Mouse (Mus musculus) CH12.LX (cell line): ENCODE measurements around the gene Nfe2l2. TPM values are rescaled to one million over a fixed set of nuclear protein-coding genes. Genes with fewer than 3 reads are reported as not detected.

Experiments
- DNase-seq: peaks from one replicate; pipeline ENCODE4 v3.0.0-alpha.2; 2013; ENCODE audit errors: extremely low read depth
- H3K27ac ChIP-seq: 2 replicates; pipeline ENCODE4 v1.5.1; 2012; ENCODE audit warnings: low read depth, mild to moderate bottlenecking, control low read depth, moderate library complexity; ENCODE audit not compliant: insufficient read depth
- H3K27me3 ChIP-seq: replicated peaks from 2 replicates; pipeline ENCODE3; 2012; ENCODE audit warnings: inconsistent platforms
- H3K36me3 ChIP-seq, 2 experiments: replicated peaks in 1 of 2; 2 replicates each; pipeline versions ENCODE3 to v1.6.1; 2012; ENCODE audit warnings: inconsistent platforms in 1 of 2, low read length in 1 of 2, mild to moderate bottlenecking in 1 of 2, mixed read lengths in 1 of 2, moderate library complexity in 1 of 2; ENCODE audit not compliant: control insufficient read depth in 1 of 2, insufficient read depth in 1 of 2
- H3K4me1 ChIP-seq, 2 experiments: 2 replicates each; pipeline ENCODE4 v1.6.1; 2012; ENCODE audit warnings: inconsistent platforms in 1 of 2, moderate library complexity in 1 of 2; ENCODE audit not compliant: insufficient read depth in 2 of 2, control insufficient read depth in 1 of 2
- H3K4me2 ChIP-seq: 2 replicates; pipeline ENCODE4 v1.6.1; 2012; ENCODE audit warnings: low read depth, mild to moderate bottlenecking, control low read depth; ENCODE audit not compliant: poor library complexity, insufficient read depth, severe bottlenecking
- H3K4me3 ChIP-seq, 3 experiments: fragments of 150-350 bp in 1 of 3; sonication (generic) in 1 of 3; replicated peaks in 1 of 3; 2 replicates each; pipeline versions ENCODE3 to v1.5.1; 2011 to 2012; ENCODE audit warnings: low read depth in 2 of 3, low read length in 2 of 3, mild to moderate bottlenecking in 2 of 3, moderate library complexity in 2 of 3, control low read depth in 1 of 3, improper control_type of control experiment in 1 of 3, inconsistent platforms in 1 of 3, mixed read lengths in 1 of 3; ENCODE audit not compliant: poor library complexity in 1 of 3
- H3K79me2 ChIP-seq: replicated peaks from 2 replicates; pipeline ENCODE4 v1.6.1; 2012; ENCODE audit warnings: mild to moderate bottlenecking, moderate library complexity; ENCODE audit not compliant: control insufficient read depth, poor library complexity, insufficient read depth, severe bottlenecking; ENCODE audit errors: extremely low read depth
- H3K9ac ChIP-seq: 2 replicates; pipeline ENCODE4 v1.6.1; 2012; ENCODE audit warnings: low read depth, mild to moderate bottlenecking, control low read depth, moderate library complexity; ENCODE audit not compliant: insufficient read depth
- H3K9me3 ChIP-seq: replicated peaks from 2 replicates; pipeline ENCODE3; 2012; ENCODE audit warnings: low read length, inconsistent platforms, mixed read lengths
- BHLHE40 ChIP-seq: IDR thresholded peaks from 2 replicates; pipeline ENCODE4 v1.6.1; 2011; ENCODE audit warnings: mild to moderate bottlenecking, low read depth, low read length, improper control_type of control experiment
- CHD2 ChIP-seq: IDR thresholded peaks from 2 replicates; pipeline ENCODE4 v1.6.1; 2011; ENCODE audit warnings: low read length, improper control_type of control experiment
- CTCF ChIP-seq, 2 experiments: IDR thresholded peaks in 1 of 2; conservative IDR thresholded peaks in 1 of 2; 2 replicates each; pipeline ENCODE4 v1.5.1; 2011 to 2012; ENCODE audit warnings: low read depth in 2 of 2, low read length in 2 of 2, improper control_type of control experiment in 1 of 2, inconsistent platforms in 1 of 2, mild to moderate bottlenecking in 1 of 2, moderate library complexity in 1 of 2
- ELF1 ChIP-seq: IDR thresholded peaks from 2 replicates; pipeline ENCODE4 v1.6.1; 2014; ENCODE audit warnings: low read depth, mild to moderate bottlenecking, inconsistent platforms, low read length, improper control_type of control experiment
- EP300 ChIP-seq: IDR thresholded peaks from 2 replicates; pipeline ENCODE4 v1.6.1; 2011; ENCODE audit warnings: low read length, improper control_type of control experiment
- ETS1 ChIP-seq: conservative IDR thresholded peaks from 2 replicates; pipeline ENCODE4 v1.6.1; 2012; ENCODE audit warnings: low read depth, mild to moderate bottlenecking, inconsistent platforms, low read length, improper control_type of control experiment, moderate library complexity
- GABPA ChIP-seq: IDR thresholded peaks from 2 replicates; pipeline ENCODE4 v1.6.1; 2012; ENCODE audit warnings: low read depth, low read length, improper control_type of control experiment, inconsistent platforms; ENCODE audit not compliant: insufficient replicate concordance
- HCFC1 ChIP-seq: IDR thresholded peaks from 2 replicates; pipeline ENCODE4 v1.6.1; 2012; ENCODE audit warnings: low read depth, mild to moderate bottlenecking, inconsistent platforms, low read length, improper control_type of control experiment
- IRF4 ChIP-seq: IDR thresholded peaks from 2 replicates; pipeline ENCODE4 v1.6.1; 2014; ENCODE audit warnings: low read depth, mild to moderate bottlenecking, inconsistent platforms, low read length, improper control_type of control experiment
- JUN ChIP-seq: IDR thresholded peaks from 2 replicates; pipeline ENCODE4 v1.6.1; 2011; ENCODE audit warnings: low read depth, mild to moderate bottlenecking, low read length, improper control_type of control experiment, moderate library complexity; ENCODE audit not compliant: insufficient read depth
- KAT2A ChIP-seq: IDR thresholded peaks from 2 replicates; pipeline ENCODE4 v1.6.1; 2012; ENCODE audit warnings: low read length, improper control_type of control experiment, inconsistent platforms; ENCODE audit not compliant: insufficient replicate concordance
- MAX ChIP-seq: IDR thresholded peaks from 2 replicates; pipeline ENCODE4 v1.6.1; 2011; ENCODE audit warnings: low read length, improper control_type of control experiment
- MAZ ChIP-seq: IDR thresholded peaks from 2 replicates; pipeline ENCODE4 v1.6.1; 2012; ENCODE audit warnings: low read depth, mild to moderate bottlenecking, inconsistent platforms, low read length, improper control_type of control experiment, moderate library complexity
- MEF2A ChIP-seq: IDR thresholded peaks from 2 replicates; pipeline ENCODE4 v1.6.1; 2014; ENCODE audit warnings: low read depth, mild to moderate bottlenecking, inconsistent platforms, low read length, improper control_type of control experiment, borderline replicate concordance
- MXI1 ChIP-seq: IDR thresholded peaks from 2 replicates; pipeline ENCODE4 v1.6.1; 2011; ENCODE audit warnings: mild to moderate bottlenecking, low read depth, low read length, improper control_type of control experiment
- PAX5 ChIP-seq: IDR thresholded peaks from 2 replicates; pipeline ENCODE4 v1.6.1; 2012; ENCODE audit warnings: low read length, inconsistent platforms, mixed read lengths
- POLR2A ChIP-seq: IDR thresholded peaks from 2 replicates; pipeline ENCODE4 v1.6.1; 2011; ENCODE audit warnings: low read depth, mild to moderate bottlenecking, improper control_type of control experiment, low read length
- RAD21 ChIP-seq: IDR thresholded peaks from 2 replicates; pipeline ENCODE4 v1.6.1; 2011; ENCODE audit warnings: low read depth, mild to moderate bottlenecking, low read length, improper control_type of control experiment, moderate library complexity
- RCOR1 ChIP-seq: conservative IDR thresholded peaks from 2 replicates; pipeline ENCODE4 v1.6.1; 2012; ENCODE audit warnings: low read depth, mild to moderate bottlenecking, inconsistent platforms, low read length, improper control_type of control experiment
- SIN3A ChIP-seq: IDR thresholded peaks from 2 replicates; pipeline ENCODE4 v1.6.1; 2012; ENCODE audit warnings: low read length, improper control_type of control experiment, inconsistent platforms
- TBP ChIP-seq: conservative IDR thresholded peaks from 2 replicates; pipeline ENCODE4 v1.6.1; 2011; ENCODE audit warnings: low read depth, low read length, improper control_type of control experiment
- TCF12 ChIP-seq: IDR thresholded peaks from 2 replicates; pipeline ENCODE4 v1.6.1; 2014; ENCODE audit warnings: low read depth, mild to moderate bottlenecking, inconsistent platforms, low read length, improper control_type of control experiment
- UBTF ChIP-seq: IDR thresholded peaks from 2 replicates; pipeline ENCODE4 v1.6.1; 2012; ENCODE audit warnings: low read depth, mild to moderate bottlenecking, inconsistent platforms, low read length, improper control_type of control experiment, moderate library complexity
- USF1 ChIP-seq: IDR thresholded peaks from 2 replicates; pipeline ENCODE4 v1.6.1; 2014; ENCODE audit warnings: low read depth, mild to moderate bottlenecking, inconsistent platforms, low read length, improper control_type of control experiment
- ZC3H11A ChIP-seq: IDR thresholded peaks from 2 replicates; pipeline ENCODE4 v1.6.1; 2012; ENCODE audit warnings: low read depth, mild to moderate bottlenecking, inconsistent platforms, low read length, improper control_type of control experiment
- ZKSCAN1 ChIP-seq: IDR thresholded peaks from 2 replicates; pipeline ENCODE4 v1.6.1; 2012; ENCODE audit warnings: low read depth, inconsistent platforms, low read length, improper control_type of control experiment, borderline replicate concordance
- ZMIZ1 ChIP-seq: IDR thresholded peaks from 2 replicates; pipeline ENCODE4 v1.6.1; 2012; ENCODE audit warnings: low read depth, mild to moderate bottlenecking, inconsistent platforms, low read length, improper control_type of control experiment
- ZNF384 ChIP-seq: IDR thresholded peaks from 2 replicates; pipeline ENCODE4 v1.6.1; 2012; ENCODE audit warnings: low read depth, low read length, improper control_type of control experiment, inconsistent platforms
- dilution Hi-C: fragments of 300-500 bp; cut with MboI; formaldehyde crosslinking; loops from 2 replicates; pipeline ENCODE4 v1.14.3; 2020; ENCODE audit warnings: low sequenced_read_pairs; ENCODE audit not compliant: extremely low pct_unique_long_range_greater_than_20kb, extremely low pct_ligation_motif_present
- in situ Hi-C: fragments of 300-500 bp; cut with MboI; formaldehyde crosslinking; loops from 3 replicates; pipeline ENCODE4 v1.14.3; 2019; ENCODE audit warnings: low sequenced_read_pairs, low pct_ligation_motif_present, low pct_unique_long_range_greater_than_20kb, mixed read lengths
- polyA plus RNA-seq: library from polyadenylated mRNA; unstranded; fragments of >175 nt; gene quantifications from 2 replicates; pipeline ENCODE4 v1.2.1, GENCODE M21; 2012; ENCODE audit warnings: low read depth; ENCODE audit not compliant: insufficient read length
- total RNA-seq, 2 experiments: library from RNA; depleted of rRNA; stranded (reverse); fragments of 300-350 nt in 1 of 2; fragments of >200 nt in 1 of 2; gene quantifications; 2 replicates each; pipeline ENCODE4 v1.2.3; 2012 to 2014

The Nfe2l2 gene
- total and polyA plus RNA-seq, 3 experiments = 11.6 to 32.6 (median 21.7) TPM

DNA sequence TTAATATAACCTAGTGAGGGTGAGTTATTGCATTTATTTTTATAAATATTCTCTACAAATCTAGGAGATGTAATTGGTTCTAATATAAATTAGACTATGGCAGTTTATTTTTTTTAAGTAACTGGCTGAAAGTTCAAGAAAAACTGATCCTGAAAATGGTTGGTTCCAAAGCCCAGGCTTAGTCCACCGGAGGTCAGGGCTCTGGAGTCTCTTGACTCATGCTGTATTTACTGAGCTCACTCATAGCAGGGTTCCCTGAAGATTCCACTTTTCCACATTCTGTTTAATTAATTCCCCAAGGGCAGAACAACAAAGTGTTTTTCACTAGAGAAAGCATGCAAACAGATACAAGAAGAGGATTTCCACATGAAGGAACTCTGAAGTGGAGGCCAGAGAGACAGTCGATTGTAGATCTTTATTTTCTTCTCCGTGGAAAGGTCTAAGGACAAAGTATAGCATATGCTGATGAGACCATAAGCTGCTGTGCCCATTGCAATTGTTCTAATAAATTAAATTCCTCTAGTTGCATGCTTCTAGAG lies 15.0 kb upstream of the Nfe2l2 start:
- Histone ChIP-seq H3K4me2 (no peak overlapping the region), H3K4me1 (peaks cover 4 to 23% of the 10 kb centered on the region in 2 experiments; a peak in 3 of 4 replicates), H3K36me3 (no peaks in the 10 kb centered on the region), H3K9ac (no peak overlapping the region), H3K9me3 (no peaks in the 10 kb centered on the region), H3K4me3 (no peak overlapping the region), H3K79me2 (no peaks in the 10 kb centered on the region), H3K27ac (no peak overlapping the region), H3K27me3 (no peaks in the 10 kb centered on the region)
- in situ Hi-C loops = no loop called here
- no peak for TF ChIP-seq MEF2A
- TF ChIP-seq GABPA = no peak
- no peak for TF ChIP-seq JUN
- TF ChIP-seq ZNF384 = no peak
- no peak for TF ChIP-seq HCFC1
- TF ChIP-seq ETS1 = no peak
- TF ChIP-seq ZC3H11A = no peak
- TF ChIP-seq USF1 = no peak
- TF ChIP-seq MAZ = no peak
- no peak for TF ChIP-seq RAD21
- TF ChIP-seq ELF1 = no peak
- no peak for TF ChIP-seq MAX
- TF ChIP-seq TCF12 = no peak
- no peak for TF ChIP-seq CTCF (conservative IDR thresholded peaks at IDR 0.05 in 1 of 2, IDR thresholded peaks at IDR 0.05 in 1 of 2; ENCODE audit: low read depth in 2 of 2, low read length in 2 of 2)
- no peak; the same call in 1 of the 2 replicates for TF ChIP-seq SIN3A
- dilution Hi-C loops = no loop called here
- no peak for DNase-seq

DNA sequence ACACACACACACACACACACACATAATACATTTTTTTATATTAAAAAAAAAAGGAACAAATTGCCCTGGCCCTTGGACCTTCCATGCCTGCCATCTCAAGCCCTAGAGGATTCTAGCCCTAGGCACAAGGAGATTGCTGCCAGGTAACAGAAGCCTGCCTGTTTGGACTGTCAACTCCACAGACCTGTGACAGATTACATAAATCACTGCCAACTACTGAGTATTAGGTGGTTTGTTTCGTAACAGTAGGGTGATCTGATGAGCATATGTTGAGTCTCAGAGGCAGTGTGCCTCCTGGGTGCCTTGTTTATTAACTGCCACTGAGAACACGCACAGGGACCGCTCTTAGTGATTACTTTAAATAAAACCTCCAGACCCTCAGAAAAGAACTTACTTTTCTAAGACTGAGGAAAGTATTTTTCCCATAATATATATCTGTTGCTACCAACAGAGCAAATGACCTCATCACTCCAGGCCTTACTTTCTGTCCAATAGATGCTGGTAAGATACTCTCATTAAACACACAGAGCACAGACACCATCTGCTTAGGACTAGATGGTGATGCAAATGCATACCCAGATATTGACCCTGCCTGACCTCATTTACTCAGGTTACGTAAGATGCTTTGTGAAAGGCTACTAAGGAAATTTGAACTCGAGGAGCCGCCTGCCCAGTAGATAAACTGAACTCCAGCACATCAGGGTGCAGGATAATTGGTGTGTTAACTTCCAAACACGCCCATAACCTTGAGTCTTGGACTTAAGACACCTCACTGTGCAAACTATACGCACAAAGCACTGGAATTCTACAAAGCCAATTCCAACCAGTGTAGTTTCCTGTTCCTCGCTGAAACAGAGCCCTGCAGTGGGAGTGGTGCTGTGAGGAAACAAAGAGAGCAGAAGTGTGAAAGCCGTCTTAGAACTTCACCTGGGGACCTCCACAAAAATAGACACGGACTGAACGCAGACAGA lies 11.9 kb upstream of the Nfe2l2 start:
- peaks cover 4 to 23% of the 10 kb centered on the region in 2 experiments; a peak in 3 of 4 replicates for H3K4me1 ChIP-seq
- H3K27me3 ChIP-seq = no peaks in the 10 kb centered on the region
- H3K36me3 ChIP-seq = no peaks in the 10 kb centered on the region
- H3K4me2 ChIP-seq = no peak overlapping the region
- H3K9me3 ChIP-seq = no peaks in the 10 kb centered on the region
- DNase-seq = no peak
- in situ Hi-C loops = no loop called here
- no peak overlapping the region for H3K27ac ChIP-seq
- no peak overlapping the region for H3K4me3 ChIP-seq
- no peaks in the 10 kb centered on the region for H3K79me2 ChIP-seq
- dilution Hi-C loops = no loop called here
- H3K9ac ChIP-seq = no peak overlapping the region
- TF ChIP-seq KAT2A (no peak), GABPA (no peak), EP300 (no peak), JUN (no peak), RCOR1 (no peak), IRF4 (no peak), POLR2A (no peak), PAX5 (no peak), ZKSCAN1 (no peak), SIN3A (no peak), UBTF (no peak), HCFC1 (no peak), BHLHE40 (no peak), TBP (no peak), CHD2 (no peak), TCF12 (no peak), MXI1 (no peak), ZMIZ1 (no peak), ZC3H11A (no peak)
